Mouse (Mus musculus) spleen, embryonic (tissue): ENCODE results near the gene Slc2a3.
"Not testable (repeated sequence)": the region's sequence is repeated elsewhere in the genome, so short reads cannot be mapped to it uniquely, and the experiment has no call there.

ENCODE experiments used
- CTCF ChIA-PET: fragments of 350-600 bp; sonication (Branson Sonifier 250); formaldehyde crosslinking; loops from one replicate; lab custom pipeline; 2022; lab: Charles Lee

The Slc2a3 gene

DNA sequence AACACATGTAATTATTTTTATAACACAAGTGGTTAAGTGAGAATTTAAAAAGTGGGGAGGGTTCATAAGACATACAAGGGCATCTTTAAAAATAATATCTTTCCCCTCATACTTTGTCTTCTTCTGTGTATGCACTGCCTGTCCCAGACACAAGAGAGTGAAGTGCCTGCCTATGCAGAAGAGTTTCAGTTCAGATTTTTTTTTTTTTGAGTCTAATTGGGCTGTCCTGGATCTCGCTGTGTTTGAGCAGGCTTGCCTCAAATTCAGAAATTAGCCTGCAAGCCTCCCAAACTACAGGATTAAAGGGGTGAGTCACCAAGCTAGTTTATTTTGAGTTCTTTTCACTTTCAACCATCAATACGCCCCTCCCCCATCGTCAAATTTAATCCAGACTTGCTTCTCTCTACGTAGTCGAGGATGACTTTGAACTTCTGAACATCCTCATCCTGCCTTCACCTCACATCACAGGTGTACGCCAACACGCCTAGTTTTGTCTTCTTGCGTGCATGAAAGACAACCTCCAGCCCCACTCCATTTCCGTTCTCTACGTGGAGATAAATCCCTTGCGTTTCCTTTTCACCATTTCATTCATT is 8.7 kb upstream of the Slc2a3 start:
- CTCF ChIA-PET: no interaction called here

DNA sequence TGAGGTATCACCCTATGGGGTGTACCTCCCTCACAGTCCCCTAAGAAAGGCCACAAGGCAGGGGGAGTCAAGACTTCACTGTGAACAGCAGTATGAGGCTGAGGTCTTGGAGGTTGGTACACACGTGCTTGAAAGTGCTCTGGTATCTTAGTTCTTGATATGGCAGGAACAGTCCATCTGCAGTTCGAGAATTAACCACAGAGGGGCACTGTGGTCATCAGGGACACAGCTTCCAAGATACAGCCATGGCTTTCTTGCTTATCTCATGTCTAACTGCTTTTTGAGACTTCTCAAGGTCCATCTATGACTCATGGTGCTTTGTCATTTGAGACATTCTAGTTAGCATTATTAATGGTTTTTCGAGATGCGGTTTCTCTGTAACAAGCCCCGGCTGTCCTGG is 3.0 kb upstream of the Slc2a3 start:
- CTCF ChIA-PET: interaction anchor here (2.0 kb wide), 1 partner anchor 30 kb away, joined by 4 read pairs; no protein-coding TSS in a partner anchor

DNA sequence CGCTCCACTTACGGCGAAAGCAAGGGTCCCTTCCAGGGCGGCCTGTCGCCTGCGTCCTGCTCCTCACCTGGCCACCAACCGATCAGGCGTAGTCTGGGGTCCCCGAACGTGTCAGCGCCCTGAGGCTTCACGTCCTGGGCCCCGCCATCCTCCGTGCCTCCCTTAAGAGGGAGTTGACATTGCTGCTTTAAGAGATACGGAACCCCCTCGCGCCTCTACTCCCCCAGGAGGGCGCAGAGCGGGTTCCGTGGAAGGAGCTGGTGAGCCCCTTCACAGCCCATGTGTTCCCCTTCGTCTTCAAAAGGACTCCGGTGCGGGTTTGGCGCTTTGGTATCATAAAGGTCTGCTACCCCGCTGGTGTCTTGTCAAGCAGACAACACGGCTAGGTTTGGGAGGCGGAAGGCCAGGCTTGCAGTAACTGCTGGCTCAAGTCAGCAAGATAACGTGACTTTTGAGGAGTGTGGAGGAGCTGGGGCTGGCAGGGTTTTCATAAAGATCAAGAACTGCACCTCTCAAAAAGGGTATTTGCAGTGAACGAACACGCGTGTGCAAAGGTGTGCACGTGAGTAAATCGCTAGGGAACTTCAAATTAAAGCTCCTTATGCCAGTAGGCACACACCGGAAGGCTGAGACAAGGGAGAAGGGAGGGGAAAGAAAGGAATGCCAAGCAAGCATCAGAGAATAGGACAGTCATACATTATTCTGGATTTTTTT is 518 bp upstream of the Slc2a3 start:
- CTCF ChIA-PET: interaction anchor here (0.6 kb wide), 1 partner anchor 73 kb away, joined by 5 read pairs; no protein-coding TSS in a partner anchor

DNA sequence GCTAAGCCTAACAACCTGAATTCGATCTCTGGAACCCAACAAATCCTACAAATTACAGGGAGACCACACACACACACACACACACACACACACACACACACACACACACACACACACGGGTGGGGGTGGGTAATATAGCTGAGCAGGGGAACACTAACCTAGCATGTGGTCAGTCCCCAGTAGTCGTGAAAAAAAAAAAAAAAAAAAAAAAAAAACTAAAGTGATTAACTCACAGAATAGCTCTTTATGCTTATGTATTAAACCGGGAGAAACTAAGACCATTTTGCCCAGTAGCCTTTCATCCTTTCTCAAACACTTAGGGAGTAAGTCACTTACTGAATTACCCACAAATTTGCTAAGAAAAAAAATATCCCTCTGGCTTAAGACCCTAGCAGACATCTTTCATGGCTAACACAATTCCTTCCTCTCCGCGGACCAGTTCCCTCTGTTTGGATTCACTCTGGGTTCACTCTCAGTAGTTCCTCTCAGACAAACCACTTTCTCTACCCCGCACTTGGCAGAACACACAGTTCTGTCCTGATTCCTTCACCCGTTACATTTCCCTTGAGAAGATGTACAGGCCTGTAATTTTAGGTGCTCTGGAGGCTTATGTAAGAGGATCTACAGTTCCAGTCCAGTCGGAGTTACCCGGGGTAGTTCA is 670 bp downstream of the Slc2a3 start:
- CTCF ChIA-PET: interaction anchor here (0.6 kb wide), 1 partner anchor 28 kb away, joined by 3 read pairs; no protein-coding TSS in a partner anchor

DNA sequence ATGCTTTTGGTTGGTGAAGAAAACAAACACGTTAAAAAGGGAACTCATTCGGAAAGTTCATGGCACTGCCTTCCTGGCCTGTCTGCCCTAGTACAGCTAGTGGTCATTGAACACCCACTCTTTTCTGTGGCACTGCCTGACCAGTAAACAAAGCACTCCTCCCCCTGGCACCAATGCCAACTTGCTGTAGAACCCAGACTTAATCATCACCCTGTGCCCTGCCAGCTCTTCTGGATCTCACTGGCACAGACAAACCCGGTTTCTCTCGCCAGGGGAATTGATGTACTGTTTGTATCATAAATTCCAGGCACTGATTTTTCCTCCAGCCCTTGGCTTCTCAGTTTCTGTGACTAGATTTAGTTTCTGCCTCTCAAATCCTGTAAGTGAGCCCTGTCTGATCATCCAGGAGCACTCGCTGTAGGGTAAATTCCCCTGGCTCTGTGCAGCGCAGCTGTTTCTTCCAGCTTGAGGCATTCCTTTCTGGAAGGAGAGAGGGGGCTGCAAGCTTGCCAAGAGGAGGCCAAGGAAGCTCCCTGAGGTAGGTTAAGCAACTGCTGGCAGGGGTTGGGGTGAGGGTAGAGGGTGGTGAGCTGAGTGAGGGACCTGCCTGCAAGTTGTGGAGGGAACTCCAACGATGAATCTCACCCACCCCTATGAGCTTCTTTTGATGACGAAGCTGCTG is 6.0 kb downstream of the Slc2a3 start:
- CTCF ChIA-PET: no interaction called here

DNA sequence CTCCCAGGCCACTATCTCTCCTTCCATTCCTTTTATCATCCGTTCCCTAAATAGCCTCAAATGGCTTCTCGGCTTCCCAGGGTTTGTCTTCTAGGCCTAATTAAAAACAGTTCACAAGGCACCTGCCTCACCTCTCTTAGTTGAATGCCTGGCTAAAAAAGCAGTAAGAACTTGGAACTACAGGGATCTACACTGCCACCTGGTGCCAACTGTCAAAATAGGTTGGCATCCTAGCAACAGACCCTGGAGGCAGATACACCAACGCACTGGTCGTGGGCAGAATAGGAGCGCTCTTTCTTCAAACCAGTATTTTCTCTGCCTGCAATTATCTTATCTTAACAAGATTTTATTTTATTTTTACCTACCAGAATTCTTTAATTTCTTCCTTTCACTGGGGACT is 15.2 kb downstream of the Slc2a3 start:
- CTCF ChIA-PET: interaction anchor here (0.7 to 0.8 kb wide), 2 partner anchors 43 to 127 kb away, joined by 3 read pairs; no protein-coding TSS in a partner anchor

DNA sequence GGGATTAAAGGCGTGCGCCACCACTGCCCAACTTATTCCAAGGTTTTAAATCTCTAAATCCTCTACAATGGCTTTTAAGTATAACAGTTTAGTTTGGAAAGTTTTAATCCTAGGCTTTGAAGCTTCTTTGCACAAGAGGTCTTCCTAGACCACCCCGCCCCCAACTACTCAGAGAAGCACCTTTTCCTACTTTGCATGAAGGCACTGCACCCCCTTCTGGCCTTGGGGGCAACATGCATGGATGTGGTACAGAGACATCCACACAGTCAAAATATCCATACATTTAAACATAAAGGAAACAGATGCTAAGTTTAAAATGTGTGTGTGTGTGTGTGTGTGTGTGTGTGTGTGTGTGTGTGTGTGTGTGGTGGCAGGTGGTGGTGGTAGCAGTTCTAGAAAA is 16.6 kb downstream of the Slc2a3 start:
- CTCF ChIA-PET: no interaction called here

DNA sequence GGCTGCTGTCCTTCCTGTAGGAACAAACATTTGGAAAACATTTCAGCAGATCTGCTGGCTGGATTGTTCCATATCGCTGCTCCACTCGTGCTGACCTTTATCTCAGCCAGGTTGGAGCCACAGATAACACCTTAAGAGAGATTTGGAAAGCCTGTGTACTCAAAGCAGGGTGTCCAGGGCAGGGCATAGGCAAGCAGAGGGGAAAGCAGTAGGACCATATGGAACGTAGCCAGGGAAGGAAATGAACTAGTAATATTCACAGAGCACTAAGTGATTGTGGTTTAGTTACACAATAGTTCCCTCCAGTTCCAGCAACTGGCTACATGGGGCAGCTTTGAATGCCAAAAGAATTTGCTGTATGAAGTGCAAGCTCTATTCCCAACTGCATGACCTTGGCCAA is 19.3 kb downstream of the Slc2a3 start:
- CTCF ChIA-PET: no interaction called here

DNA sequence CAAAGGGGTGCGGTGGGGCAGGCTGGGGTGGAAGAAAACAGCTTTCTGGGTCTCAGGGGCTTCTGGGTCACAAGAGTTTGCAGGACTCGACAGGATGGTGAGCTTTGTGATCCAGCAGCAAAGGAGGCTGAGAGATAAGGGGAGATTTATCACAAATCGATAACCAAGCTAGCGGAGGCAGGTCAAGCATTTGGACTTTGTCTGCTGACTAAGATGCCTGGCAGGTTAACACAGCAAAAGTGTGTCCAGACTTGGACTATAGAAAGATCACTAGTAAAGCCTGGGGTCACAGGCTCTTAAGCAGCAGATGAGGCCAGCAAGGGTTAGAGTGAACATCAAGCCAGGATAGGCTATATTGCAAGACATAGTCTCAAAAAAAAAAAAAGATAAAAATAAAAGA is 20.3 kb downstream of the Slc2a3 start:
- CTCF ChIA-PET: interaction anchor here (0.5 kb wide), 1 partner anchor 20 kb away, joined by 3 read pairs; no protein-coding TSS in a partner anchor

DNA sequence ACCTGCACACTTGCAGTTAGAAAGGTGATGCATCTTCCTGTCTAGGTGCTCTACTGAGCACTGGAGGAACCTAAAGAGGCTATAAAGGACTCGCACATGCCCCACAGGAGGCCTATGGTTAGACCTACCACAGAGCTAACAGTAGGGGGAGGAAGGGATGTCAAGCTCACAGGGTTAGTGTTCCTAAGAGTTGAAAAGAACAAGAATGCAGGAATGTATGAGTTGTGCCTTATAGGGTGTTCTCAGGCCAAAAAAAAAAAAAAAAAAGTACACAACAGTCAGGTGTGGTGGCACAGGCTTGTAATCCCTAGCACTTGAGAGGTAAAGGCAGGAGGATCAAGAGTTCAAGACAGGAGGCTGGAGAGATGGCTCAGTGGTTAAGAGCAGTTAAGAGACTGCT is 21.5 kb downstream of the Slc2a3 start:
- CTCF ChIA-PET: no interaction called here

DNA sequence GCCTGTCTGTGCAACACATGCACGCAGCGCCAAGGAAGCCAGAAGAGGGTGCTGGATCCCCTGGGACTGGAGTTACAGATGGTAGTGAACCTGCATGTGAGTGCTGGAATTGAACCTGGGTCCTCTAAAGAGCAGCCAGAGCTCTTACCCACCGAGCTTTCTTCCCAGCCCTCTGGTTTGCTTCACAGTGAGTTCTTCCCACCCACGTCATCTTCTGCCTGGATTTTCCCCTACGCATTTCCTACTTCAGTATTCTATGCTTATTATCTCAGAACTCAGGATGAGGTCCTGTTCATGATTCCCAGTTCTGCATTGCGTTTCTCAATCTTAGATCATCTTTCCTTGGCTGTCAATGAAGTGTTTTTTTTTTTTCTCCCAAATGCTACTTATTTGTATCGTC is 25.4 kb downstream of the Slc2a3 start:
- CTCF ChIA-PET: no interaction called here

DNA sequence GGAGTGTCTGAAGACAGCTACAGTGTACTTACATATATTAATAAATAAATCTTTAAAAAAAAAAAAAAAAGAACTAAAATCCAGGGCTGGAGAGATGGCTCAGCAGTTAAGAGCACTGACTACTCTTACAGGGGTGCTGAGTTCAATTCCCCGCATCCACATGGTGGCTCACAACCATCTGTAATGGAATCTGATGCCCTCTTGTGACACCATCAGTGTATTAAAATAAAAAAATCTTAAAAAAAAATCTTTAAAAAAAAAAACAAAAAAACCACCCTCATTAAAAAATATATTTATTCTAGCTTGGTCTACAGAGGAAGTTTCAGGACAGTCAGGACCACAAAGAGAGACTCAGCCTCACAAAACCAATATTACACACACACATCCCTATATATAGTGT is 27.1 kb downstream of the Slc2a3 start:
- CTCF ChIA-PET: interaction anchor here (0.6 kb wide), 2 partner anchors 20 to 28 kb away, joined by 3 to 4 read pairs; no protein-coding TSS in a partner anchor

DNA sequence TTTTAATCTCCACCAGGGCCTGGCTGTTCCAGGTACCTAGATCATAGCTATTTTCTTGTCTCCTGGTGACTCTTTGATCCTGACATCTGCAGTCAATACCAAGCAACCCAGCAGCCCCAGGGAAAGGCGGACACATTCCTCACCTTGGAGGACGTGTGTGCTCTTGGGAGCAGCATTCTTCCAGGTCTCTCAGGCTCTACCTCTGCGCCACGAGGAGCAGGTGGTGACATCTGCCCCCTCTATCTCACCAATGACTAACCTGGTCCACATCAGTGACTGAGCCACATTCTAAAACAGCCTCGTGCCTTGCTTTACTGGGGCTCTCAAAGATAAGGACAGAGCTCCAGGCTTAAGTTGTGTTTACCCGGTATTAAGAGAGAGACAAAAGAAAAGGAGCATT is 28.7 kb downstream of the Slc2a3 start:
- CTCF ChIA-PET: interaction anchor here (0.5 kb wide), 2 partner anchors 28 to 404 kb away, joined by 3 read pairs; no protein-coding TSS in a partner anchor

DNA sequence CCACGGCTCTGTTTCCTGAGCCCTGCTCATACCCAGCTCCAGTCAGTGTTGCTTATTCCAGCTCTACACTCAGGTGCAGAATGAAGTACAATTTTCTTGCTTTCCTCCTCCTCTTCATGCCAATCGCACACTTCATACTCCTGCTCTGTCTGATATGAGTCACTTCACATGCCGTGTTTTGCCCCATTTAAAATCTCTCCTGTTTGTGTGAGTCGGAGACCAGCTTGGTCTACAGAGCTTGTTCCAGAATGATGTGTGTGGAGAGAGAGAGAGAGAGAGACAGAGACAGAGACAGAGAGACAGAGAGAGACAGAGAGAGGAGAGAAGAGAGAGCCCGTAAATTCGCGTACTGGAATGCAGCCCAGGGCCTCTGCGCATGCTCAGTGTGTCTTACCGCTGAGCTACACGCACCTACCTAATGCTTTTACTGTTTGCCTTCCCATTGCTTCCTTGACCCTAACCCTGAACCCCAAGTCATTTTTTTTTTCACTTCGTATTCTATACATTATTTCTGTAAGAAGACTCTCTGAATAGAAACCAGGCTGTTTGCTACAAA is 30.6 kb downstream of the Slc2a3 start:
- CTCF ChIA-PET: no interaction called here

DNA sequence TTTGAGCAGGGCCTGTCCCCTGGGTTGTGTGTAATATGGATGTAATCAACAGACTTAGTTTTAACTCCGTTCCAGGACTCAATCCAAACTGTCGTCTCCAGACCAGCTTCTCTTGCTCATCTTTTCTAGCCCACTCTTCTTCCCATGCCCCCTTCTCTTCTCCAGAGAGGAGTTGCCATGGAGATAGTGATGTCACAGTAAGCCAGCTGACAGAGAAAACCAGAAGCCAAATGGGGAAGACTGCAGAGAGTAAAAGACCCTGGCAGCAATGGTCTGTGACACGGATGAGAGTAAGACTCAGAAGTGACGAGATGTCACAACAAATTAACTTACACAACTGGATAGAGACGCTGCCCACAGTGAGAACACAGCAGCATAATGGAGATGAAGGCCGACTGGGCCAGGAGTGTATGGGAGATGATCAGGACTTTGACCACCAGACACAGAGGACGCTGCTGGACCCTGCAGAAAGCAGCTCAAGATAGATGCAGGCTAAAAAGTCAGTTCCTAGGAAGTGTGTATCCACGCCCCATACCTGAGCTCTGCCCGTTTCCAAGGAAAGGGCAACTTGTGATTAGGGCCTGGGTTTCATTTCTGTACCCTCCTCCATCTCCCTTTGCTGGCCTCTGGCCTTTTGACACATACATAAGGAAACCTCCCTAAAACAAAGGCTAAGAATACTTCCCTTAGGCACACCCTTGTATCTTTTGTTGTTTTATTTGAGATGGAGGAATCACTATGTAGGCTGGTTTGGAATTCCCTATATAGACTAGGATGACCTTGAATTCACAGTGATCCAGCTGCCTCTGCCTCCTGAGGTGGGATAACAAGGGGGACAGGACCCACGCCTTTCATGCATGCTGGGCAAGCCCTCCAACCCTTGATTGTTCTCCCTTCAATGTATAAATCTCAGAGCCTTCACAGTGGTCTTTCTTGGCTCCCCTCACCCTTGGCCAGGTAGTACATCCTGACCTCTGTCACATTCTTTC is 31.4 kb downstream of the Slc2a3 start:
- CTCF ChIA-PET: no interaction called here

DNA sequence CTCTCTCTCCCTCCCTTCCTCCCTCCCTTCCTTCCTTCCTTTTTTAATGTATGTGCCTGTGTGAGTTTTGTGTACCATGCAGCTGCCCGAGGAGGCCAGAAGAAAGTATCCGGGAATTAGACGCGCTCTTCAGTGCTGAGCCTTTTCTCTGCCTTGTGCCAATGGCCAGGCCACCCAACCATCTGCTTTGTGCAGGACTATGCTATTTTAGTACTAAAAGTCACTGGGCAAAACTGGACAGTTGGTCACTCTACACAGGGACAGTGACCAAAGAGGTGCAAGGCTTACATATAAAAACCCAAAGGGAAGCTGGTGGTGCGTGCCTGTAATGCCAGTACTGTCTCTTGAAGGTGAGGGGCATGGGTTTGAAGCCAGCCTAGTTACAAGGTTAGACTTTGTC is 33.2 kb downstream of the Slc2a3 start:
- CTCF ChIA-PET: interaction anchor here (0.6 kb wide), 1 partner anchor 28 kb away, joined by 4 read pairs; no protein-coding TSS in a partner anchor

DNA sequence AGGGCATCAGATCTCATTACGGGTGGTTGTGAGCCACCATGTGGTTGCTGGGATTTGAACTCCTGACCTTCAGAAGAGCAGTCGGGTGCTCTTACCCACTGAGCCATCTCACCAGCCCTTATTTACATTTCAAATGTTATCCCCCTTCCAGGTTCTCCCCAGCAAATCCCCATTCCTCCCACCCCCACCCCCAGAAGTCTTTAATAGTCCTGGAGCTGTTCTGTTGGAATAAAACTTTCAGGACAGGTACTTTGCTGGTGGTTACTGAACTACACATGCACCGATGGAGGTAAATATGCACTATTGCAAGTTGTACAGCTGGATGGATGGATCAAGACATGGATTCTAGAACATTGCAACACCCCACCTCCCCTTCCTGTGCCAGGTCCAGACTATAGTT is 34.4 kb downstream of the Slc2a3 start:
- CTCF ChIA-PET: not testable (repeated sequence)

DNA sequence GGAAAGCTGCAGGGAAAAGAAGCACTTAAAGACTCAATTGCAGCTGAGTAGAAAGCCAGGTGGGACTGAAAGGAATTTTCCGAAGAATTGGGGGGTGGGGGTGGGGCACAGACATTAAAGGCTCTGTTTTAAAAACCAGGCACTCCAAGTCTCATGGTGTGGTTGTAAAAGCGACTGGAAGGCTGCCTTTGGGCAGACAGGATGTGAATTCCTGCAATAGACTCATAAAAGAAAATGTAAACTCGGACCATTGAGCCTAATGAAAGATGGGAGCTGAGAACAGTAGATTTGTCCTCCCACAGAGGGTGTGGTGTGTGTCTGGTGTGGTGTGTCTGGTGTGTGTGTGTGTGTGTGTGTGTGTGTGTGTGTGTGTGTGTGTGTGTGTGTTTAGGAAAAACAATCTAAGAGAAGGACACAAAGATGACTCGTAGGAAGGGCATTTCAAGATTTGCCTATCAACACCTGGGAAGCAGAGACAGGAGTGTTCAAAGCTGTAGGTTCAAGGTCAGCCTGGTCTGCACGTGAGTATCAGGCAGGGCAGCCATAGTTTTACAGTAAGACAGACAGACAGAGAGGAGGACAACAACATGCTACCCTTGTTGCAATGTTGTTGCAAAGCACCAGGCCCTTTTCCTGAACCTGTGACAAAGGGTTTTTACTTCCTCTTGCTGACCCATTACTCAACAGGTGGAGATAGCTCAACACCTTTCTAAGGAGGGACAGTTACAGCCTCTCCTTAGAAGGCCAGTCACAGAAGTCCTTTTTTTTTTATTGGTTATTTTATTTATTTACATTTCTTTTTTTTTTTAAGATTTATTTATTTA is 35.1 kb downstream of the Slc2a3 start:
- CTCF ChIA-PET: interaction anchor here (0.7 kb wide), 1 partner anchor 378 kb away, joined by 12 read pairs; no protein-coding TSS in a partner anchor

DNA sequence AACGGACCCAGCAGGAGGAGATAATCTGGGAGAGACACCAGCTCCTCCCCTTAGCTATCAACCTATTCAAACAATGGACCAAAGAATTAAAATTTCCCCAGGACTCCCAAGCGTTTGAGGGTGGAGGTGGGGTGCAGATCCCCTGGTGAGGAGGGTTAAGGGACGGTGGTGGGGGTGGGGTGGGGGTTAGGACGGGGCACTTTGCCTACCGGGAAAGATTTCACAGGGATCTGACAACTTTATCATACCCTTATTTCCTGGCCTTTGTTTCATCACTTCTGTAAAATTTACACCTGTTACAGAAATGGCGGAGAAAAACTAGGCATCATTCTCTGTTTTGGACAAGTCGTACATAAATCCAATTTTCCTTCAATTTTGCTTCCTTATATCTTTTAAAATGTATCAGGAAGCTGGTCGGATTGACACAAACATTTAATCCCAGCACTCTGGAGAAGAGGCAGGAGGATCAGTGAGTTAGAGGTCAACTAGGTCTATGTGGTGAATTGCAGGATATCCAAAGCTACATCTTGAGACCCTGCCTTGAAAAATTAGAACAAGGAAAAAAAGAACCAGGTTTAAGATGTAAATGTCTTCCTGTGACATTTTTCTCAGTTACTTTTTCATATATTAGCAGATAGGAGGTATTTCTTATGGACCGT is 36.0 kb downstream of the Slc2a3 start:
- CTCF ChIA-PET: interaction anchor here (0.6 to 1.3 kb wide), 3 partner anchors 24 to 1747 kb away, joined by 3 to 12 read pairs (median 8); no protein-coding TSS in a partner anchor
